Mouse (Mus musculus) brain, embryonic 18.5 days (tissue): Measurements from ENCODE around the gene Morn3.

Source experiments
- DNase-seq: peaks from one replicate; pipeline ENCODE4 v3.0.0-alpha.2; 2012; ENCODE audit warnings: low read depth, low spot score

Gene Morn3

DNA sequence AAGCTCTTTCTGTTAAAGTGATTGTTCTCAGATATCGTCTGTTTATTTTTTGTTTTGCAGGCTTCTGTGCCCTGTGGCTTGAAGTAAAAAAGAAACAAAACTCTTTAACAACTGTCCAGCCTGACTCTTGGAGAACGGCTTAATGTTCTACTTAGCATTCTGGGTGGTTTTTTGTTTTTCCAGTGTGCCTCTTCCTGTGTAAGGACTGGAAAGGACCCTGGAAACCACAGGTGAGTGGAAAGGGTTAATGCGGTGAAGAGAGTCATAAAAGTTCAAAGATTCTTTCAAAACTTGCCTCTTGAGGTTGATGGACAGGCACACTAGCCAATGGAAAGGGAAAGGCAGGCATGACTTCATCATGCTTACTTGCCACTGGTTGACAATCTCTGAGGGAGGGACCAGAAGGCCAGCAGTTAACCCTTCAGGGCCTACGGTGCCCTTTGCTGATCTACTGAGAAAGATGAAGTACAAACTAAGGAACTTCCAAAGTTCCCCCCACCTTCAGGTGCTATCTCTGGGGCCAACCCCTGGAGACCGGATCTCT, 52.4 kb downstream of the Morn3 start:
- DNase-seq: no peak

DNA sequence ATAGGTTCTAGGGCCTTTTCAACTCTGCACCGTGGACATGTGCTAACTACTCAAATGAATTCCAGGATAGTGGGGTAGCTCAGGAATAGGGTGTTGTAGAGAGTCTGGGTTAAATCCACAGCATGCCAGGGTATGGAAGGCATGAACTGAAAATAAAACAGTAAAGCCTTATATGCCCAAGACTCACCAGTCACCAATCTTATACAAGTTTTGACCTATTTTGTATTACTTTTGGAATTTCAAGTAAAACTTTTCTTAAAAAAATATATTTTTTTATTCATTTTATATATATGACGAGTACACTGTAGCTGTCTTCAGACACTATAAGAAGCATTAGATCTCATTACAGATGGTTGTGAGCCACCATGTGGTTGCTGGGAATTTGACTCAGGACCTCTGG, 53.0 kb downstream of the Morn3 start:
- no peak for DNase-seq

DNA sequence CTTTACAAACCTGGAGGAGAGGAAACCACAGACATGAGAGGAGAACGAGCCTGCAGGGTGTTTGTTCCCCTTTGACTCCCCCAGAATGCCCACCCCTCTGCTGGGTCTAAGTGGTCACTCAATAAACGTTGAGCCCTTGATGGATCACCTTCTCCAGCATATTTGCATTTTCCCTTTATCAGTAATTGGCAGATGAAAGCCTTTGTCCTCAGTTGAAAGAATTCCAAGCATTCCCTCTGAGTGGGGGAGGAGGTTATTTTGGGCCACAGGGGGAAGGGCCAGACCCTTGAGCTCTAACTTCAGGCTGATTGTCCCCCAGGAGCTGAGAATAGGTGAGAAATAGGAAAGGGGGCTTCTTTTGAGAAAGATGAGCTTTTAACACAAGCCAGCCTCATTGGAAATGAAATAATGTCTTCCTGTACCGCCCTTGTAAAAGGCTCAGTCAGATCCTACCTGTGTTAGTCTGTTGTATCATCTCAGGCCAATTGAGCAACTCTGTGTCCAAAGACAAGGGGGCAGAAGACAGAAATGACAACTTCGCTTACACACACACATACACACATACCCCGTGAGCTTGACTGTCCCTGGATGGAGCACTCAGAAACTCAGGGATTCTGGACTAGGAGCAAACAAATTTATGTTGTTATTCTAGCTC, 55.3 kb downstream of the Morn3 start:
- DNase-seq: no peak

DNA sequence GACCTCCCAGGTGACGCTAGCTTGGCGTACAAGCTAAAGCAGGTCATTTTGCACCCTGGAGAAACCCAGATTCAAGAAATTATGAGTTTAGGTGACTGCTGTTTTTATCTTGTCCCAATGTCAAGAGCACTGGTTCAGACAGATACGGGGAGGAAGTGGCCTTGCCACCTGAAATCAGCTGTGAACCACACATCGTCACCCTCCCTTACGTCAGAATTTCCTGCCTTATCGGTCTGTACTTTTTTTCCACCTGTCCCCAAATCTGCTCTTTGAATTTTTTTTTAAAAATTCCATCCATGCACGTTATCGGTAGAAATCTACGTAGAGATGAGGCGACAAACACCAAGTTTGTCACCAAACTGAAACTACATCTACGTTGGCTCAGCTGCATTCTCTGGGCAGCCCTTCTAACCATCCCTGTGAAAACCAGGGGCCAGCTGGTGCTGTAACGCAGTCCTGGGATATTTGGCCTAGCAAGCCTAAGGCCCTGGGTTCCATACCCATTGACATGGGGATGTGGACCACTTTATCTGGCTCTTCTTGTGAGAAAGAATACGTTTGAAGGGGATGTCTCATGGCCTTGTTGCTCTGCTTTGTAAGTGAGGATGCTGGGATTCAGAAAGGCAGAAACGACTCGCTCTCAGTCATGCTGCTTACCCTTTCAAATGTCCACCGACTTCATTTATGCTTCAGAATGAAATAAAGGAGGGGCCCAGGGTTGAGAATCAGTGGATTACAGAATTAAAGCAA, 56.2 kb downstream of the Morn3 start:
- DNase-seq: no peak

- no peak for DNase-seq
These were observed 57.1 kb downstream of the Morn3 start, which contains the start of gene Kdm2b for GRCm38 (mm10) chr5:122989551-122990330. TSS of gene Kdm2b (minus strand) at chr5:122989823.

- DNase-seq: no peak
These were observed 57.8 kb downstream of the Morn3 start for GRCm38 (mm10) chr5:122989001-122989525.

DNA sequence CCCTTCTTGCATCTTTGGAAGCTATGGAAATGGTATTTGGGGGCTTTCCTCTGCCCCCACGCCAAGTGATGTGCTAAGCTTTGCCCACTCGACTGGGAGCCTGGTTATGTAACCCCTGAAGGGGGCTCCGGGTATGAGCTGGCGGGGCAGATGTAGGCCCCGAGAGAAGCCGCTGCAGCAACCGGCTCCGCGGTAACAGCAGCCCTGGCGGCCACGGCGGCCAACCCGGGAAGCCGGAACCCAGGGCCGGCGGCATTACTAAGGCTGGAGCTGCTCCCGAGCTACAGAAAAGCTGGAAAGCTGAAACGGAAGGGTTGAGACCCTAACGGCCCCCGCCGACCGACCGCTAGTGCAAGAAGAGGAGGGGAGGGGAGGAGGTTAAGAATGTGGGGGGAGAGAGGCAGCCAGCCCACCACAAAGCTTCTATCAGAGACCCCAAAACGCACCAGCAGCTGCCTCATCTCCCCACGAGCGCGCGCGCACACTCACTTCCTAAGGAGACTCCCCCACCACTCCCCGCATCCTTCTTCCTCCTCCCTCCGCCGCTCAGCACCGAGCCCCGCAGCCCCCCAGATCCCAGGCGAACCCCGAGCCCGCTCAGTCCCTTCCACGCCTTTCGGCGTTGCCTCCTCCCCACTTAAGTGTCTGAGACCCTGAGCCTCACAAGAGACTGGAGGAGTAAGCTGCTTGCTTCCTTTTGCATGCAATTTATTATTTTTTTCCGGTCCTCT, 58.6 kb downstream of the Morn3 start:
- no peak for DNase-seq

- DNase-seq: no peak
These were observed 59.4 kb downstream of the Morn3 start for GRCm38 (mm10) chr5:122987211-122988020.

GRCm38 (mm10) chr5:122986091-122986493, 60.7 kb downstream of the Morn3 start:
- no peak for DNase-seq
